Mouse (Mus musculus) heart, adult 2 months (tissue): ENCODE results near the gene Dgkb.

Experiments used
- CTCF ChIP-seq: fragments of 200-600 bp; IDR thresholded peaks from 2 replicates; pipeline ENCODE4 v1.8.1; 2022; ENCODE audit warnings: antibody characterized with exemption, mild to moderate bottlenecking, moderate library complexity
- EP300 ChIP-seq: fragments of 200-500 bp; IDR thresholded peaks from 2 replicates; pipeline ENCODE4 v1.6.1; 2011; ENCODE audit warnings: low read depth, low read length, control low read depth; ENCODE audit not compliant: insufficient read depth

GRCm38 (mm10) chr12:38668265-38668664, 850.7 kb downstream of the Dgkb start:
- TF ChIP-seq CTCF (no peak), EP300 (no peak)
